Mouse (Mus musculus) right cerebral cortex, postnatal 36 days (tissue): Measurements from ENCODE around the gene Agt.

Experiments
- DNase-seq, 2 experiments: peaks; one replicate each; pipeline ENCODE4 v3.0.0; 2022; ENCODE audit warnings: low spot score in 2 of 2, mixed read lengths in 1 of 2

Agt gene

DNA sequence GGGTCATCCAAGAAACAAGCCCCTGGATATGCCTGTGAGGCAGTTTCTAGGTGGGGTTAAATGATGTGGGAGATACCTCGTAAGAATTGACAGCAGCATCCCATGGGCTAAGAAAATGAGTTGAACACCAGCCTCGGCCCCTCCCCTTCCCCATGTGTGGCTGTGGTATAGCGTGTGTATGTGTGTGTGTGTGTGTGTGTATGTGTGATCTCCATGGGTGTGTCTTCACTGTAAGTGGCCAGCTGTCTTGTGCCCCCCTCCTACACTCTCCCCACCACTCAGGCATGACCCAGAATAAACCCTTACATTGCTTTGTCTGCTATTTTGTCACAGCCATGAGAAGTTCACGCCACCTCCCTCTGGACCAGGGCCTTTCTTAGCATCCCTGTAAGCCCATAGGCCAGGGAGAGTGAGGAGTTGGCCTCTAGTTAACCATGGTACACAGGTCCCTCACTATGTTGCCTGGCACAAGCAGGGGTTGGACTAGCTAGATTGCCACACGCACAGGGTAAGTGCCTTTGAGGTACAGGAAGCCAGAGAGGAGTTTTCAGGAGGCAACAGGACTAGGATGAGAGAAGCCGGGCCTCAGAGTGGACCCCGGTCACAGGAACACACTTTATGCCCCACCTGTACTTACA, 14.3 kb downstream of the Agt start:
- no peak for DNase-seq

DNA sequence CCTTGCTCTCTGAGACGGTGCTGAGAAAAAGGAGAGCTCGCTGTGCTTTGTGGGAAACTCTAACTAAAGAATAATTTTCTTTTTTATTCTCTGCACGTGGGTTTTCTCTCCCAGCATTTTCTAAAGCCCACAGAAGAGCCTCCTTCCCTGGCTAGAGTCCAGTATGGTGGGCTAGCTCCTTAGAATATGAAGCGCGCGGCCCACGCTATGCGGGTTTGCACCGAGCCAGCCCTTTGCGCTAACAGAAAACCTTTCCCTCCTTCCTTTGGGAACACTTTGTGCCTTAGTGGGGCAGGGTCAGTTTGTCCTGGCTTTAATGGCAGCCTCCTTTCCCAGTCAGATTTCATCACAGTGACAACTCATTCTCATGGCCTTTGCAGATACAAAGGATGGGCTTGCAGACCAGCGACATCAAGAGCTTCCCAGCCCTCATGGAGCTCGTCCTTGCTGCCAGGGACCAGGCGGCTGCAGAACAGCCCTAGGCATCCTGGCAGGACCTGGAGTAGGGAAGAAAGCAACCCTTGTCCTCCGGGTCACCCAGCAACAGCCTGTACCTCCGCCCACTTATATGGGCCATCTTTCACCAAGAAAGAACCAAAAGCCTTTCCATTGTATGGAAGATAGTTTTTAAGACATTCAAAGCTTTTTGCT, 18.4 kb downstream of the Agt start:
- DNase-seq: peak; percentile 51 to 54

DNA sequence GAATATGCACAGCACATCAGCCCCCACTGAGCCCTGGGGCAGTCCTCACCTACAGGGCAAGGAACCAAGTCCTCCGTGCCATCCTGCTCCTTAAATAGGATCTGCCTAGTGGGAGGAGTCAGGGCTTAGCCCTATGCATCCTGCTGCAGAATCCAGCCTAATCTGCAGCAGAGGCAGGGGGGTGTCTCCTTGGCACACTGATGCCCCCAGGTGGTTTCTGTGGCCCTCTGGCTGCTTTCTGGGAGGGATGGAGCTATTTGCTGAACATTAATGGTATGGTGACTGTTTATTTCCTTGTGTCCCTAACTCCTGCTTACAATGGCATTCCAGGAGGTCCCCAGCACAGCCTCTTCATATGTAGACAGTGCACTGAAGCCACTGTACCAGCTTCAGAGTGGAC, 21.3 kb downstream of the Agt start:
- DNase-seq: no peak

DNA sequence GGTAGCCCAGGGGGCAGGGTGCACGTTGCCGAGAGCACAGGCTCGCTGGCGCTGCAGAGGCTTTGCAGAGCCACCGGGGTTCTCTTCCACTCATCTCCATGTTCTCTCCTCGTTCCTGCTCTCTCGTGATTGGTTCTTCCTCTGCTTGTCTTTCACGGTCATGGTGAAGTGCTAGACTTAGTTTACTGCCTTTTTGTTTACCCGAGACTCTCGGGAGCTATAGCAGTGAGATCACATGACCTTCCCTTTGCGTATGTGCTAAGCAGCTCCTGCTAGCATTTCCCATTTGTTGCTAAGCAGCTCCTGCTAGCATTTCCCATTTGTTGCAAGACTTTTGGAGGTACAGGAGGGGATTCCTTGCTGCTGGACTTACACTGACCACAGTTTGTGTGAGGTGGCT, 22.2 kb downstream of the Agt start:
- DNase-seq: no peak

DNA sequence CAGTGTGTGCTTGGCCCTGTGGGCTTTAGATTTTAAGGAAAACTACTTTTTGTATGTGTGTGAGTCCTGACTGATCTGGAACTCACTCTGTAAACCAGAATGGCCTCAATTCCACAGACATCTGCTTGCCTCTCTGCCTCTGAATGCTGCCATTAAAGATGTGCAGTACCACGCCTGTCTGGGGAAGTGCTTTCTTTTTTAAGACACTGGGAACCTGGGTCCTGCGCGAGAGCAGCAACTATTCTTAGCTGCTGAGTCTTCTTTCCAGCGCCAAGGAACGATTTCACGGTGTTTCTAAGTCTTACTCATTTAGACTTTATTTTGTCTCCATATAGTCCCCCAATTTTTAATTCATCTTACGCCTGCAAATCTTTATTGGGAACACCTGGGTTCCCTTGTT, 22.7 kb downstream of the Agt start:
- peak in 1 of 2 experiments; percentile 39 for DNase-seq

DNA sequence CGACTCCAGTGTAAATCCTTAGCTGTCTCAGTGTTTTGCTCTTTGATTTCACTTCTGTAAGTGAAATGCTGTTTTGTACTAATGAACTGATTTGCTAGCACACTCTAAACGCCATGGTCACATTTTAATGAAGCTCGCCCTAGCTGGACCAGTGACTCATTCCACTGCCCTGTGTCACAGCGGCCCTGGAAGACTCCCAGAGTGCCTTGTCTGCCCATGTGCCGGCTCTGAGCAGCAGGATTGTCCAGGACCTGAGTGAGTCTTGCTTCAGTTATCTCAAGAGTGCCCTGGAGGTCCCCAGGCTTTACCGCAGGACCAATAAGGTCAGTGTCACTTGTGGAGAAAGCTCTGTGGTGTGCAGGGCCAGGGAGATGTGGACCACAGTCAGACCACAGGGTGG, 23.1 kb downstream of the Agt start:
- DNase-seq: no peak

DNA sequence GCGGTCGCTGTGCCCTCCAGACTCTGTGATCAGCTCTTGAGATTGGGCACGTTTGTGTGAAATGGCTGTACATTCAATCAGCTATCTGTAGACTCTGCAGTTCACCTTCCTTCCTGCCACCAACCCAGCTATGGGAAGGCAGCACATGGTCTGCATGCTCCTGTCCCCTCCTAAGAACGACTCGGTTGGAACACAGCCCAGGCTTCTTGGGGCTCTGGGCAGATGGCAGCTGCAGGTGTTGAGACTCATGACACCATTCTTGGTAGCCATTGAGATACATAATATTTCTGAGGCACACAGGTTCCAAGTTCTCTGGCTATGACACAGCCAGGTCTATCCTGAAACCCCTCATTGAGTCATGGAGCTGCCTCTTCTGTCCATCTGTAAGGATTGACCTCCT, 26.2 kb downstream of the Agt start:
- no peak for DNase-seq

DNA sequence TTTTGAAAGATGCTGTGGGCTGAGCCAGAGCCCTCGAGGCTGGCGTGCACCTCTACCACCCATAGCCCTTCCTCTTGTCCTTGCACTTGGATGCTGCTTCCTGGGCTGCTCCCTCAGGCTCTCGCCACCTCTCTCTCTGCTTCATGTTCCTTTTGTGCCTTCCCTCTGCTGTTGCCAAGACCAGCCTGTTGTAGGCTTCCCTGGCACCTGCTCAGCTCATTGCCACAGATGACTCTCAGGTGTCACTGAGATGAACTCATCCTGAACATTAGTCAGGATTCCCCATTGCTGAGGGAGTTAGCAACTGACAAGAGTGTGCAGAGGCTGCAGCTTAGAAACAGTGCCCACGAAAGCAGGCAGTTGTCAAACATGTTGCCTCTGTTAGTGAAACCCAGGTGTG, 27.5 kb downstream of the Agt start:
- DNase-seq: no peak

DNA sequence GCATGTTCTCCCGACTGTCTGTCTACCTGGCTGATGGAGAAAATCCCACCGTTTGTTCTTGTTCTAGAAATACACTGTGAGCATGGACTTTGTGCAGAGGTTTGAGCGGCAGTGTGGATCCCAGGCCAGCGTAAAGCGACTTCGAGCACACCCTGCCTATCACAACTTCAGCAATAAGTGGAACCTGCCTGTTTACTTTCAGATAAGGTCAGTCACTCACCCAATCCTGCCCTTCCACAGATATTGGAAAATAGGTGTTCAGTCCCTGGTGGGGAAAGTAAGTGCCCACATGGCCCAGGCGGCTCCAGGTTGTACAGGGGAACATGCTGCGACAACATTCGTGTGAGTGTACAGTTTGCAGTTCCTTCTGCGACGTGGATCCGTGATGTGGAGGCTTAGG, 28.6 kb downstream of the Agt start:
- DNase-seq: no peak

DNA sequence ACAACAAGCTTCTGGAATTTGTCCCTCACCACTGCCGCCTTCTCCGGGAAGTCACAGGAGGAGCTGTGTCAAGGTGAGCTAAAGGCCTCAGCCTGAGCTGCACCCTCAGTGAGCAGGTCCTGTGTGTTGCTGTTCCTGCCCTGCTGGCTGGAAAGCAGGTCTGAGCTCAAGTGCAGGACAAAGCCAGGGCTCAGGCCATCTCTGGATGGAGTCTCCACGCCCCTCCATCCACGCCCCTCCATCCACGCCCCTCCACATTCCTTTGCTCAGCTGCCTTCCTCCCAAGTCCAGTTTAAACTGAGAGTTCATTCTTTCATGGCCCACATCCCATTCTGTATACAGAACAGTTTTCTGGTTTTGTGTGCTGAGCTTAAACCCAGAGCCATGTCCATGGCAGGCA, 34.1 kb downstream of the Agt start:
- DNase-seq: no peak

DNA sequence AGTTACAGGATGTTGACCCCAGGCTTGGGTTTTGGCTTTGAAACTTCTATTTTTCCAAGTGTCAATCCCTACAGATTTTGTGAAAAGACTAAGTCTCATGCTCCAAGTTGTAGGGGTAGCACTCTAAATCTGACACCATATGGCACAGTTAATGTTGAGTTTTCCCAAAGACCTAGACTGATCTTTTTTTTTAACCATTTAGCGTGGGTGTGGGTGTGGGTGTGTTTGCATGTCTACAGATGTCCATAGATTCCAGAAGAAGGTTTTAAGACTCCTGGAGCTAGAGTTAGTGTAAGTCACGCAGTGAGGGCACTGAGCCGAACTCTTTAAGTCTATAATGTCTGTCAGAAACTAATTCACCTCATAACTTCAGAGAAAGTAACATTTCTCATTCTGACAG, 36.9 kb downstream of the Agt start:
- DNase-seq: no peak

DNA sequence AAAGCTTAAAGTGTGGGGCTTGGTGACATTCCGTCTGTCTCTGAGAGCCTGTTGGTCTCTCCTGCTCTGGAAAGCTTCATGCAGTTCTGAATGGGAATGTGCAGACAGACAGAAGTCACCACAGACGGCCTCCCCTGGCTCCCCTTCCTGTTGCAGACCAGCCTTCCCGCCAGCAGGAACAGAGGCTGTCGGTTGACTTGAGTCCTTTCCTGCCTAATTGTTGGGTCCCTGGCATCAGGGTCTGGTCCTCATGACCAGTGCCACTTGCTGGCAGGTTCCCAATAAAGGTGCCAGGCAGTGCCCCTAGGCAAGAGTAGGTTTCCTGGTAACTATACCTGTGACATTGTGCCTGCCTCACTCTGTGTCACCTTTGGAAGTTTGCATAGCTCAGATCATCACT, 38.5 kb downstream of the Agt start:
- no peak for DNase-seq

DNA sequence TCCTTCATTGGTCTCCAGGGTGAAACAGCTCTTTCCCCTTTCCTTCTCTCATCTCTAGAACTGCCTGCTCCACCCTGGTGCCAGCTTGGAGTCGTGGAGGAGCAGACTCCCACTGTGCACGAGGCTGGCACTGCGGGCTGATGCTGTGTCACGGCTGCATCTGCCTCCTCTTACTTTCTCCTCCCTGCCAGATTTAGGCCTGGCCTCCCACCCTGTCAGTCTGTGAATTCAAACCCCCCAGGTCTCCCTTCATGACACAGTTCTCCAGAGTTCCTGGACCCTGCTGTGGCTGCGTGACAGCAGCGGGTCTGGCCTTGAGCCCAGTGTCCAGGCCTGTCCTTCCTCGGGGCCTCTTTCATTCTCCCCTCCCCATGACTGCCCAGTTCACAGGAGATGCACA, 39.0 kb downstream of the Agt start:
- DNase-seq: peak in 1 of 2 experiments; percentile 56

DNA sequence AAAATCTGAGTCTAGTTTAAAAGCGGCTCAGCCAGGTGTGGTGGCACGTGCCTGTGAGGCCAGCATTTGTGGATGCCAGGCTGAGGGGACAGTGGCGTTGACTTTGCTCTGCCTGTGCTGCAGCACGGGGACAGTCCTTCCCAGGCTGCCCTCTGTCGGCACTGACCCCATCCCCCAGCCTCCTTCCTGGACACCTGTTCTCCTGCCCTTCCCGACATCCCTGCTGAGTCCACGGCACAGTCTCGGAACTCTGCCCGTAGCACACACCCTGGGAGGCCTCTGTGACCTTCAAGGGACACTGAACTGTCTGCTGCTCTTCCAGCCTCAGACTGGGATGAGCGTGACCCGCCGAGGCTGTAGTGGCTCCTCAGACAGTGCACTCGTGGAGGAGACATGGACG, 39.4 kb downstream of the Agt start:
- DNase-seq: no peak

DNA sequence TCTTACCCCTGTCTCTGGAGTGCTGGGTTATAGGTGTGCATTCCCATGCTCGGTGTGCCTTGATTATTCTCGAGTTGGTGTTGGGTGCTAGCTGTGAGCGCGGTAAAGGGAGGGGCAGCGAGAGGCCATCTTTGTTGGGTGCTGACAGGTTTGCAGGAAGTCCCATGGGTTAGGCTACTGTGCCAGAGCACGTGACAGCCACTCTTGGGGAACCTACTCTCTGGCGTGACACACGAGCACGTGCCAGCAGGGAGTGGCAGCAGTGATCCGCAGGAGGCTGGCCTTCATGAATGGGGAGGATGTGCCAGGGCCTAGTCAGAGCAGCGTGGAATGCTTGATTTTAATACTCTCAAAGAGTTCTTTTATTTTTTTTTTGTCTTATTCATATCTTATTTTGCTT, 43.2 kb downstream of the Agt start:
- no peak for DNase-seq

DNA sequence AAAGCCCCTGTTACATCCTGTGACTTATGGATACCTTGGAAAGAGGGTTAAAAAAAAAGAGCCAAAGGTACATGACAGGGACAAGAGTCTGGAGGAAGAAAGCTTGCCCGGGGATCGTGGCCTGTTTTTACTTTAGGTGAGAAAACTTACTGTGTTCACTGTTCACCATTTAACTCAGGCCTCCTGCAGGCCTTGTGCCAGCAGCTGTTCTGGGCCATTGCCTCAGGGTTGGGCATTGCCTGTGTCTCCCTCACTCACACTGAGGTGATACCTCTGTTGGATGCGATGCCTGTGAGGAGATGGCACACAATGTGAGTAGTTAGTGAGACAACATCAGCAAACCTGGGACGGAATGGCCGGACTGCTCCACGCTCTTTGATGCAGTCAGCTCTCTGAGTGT, 47.6 kb downstream of the Agt start:
- no peak for DNase-seq

DNA sequence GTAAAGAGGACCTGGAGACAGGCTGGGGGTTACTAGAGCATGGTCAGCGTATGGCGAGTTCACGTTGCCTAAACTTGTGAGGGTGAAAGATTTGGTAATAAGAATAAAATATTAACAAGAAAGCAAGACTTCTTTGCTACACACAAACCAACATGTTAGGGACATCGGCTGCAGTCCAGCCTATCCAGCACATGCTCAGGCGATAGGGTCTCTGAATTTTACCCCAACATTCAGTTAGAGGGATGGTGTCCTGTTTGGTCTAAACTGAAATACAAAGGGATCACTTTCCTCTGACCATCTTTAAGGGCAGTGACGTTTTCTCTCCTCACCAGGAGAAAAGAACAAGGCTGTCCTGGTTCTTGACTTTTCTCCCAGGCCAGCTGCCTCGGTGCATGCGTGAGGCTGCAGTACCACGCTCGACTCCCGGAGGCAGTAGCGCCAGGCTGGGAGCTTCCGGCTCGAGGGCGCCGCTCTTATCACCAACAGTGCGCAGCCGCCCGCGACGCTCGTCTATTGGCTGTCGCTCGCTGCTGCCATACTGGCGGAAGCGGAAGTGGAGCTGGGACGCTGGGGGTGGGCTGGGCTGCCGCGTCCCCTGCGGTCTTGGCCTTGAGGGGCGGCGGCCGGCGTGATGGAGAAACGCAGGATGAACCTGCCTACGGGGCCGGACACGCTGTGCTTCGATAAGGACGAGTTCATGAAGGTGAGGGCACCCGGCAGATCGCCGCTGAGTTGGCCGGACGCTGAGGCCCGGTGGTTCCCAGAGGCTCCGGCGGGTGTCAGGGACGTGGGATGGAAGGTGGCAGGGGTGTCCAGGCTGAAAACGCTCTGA, 49.0 kb downstream of the Agt start, which contains the start of gene Cog2:
Gene Cog2, plus strand, starts transcription at position 519 of the 832 bp plus-strand sequence.
- peak; percentile 87 to 88 for DNase-seq

DNA sequence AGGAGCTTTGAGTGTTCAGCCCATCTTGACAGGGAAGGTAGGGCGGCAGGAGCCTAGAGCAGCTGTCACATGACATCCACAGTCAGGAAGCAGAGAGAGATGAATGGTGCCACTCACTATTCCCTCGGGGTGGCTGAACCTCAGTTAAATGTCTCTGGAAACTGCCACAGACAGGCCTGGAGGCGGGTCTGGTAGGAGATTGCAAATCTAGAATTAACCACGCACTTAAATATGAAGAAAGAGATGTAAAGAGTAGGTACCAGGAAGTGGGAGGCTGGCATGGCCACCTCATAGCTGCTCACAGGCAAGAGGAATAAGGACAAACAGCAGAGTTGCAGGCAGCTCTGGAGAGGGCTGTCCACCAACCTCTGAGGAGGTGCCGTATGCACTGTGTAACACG, 52.4 kb downstream of the Agt start:
- DNase-seq: no peak

DNA sequence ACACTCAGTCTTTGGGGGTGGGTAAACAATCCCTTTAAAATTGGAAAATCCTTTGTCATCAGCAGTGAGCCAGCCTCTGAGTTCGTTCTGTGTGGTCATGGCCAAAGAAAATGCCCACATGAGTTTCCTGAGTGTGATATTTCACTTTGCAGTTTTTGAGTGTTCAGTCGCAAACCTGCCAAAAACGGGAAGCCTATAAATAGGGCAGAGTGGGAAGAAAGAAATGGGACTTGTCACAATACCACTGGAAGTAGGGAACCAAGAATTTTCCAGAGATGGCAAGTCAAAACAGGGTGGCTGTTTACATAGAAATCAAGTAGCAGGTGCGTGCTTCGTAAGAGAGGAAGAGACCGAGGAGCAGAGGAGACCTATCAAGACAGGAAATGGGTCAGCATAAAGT, 53.0 kb downstream of the Agt start:
- DNase-seq: peak in 1 of 2 experiments; percentile 79

DNA sequence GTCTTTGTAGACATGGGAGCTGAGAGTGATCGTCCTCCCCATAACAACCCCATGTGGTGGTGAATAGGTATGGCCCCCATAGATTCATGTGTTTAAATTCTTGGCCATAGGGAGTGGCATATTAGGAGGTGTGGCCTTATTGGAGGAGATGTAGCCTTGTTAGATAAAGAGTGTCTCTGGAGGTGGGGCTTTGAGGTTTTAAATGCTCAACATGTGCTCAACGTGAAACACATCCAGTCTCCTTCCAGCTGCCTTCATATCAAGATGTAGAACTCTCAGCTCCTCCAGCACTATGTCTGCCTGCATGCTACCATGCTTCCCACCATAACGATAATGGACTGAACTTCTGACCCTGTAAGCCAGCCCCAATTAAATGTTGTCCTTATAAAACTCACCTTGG, 53.5 kb downstream of the Agt start:
- no peak for DNase-seq

DNA sequence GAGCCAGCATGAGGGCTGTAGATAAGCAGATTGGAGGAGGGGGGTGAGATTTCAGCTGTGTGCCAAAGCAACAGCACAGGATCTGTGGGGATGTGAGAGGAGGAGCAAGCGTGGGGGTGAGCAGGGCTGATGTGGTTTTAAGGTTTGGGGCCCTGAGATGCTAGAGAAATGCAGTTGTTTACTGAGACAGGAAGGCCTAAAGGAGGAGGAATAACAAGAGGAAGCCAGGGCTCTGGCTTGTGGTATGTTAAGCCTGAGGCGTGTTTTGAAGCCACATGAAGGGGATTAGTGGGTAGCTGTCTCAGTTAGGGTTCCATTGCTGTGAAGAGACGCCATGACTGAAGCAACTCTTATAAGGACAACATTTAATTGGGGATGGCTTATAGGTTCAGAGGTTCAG, 60.4 kb downstream of the Agt start:
- DNase-seq: no peak

DNA sequence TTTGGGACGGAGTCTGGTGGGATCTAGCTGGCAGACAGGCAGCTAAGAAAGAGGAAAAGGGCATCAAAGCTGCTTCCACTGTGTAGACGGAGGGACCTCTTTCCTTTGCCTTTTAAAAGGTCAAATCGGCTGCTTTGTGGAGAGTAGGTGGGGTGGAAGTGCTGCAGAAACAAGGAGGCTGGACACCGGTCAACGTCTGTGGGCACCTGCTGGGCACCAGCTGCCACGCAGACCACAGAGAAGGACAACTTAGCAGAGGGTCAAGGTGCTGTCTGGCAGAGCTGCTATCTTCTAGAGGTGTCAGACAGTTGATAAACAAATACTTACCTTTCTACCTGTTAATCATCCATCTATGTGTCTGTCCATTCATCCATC, 61.2 kb downstream of the Agt start:
- DNase-seq: no peak
